Mouse (Mus musculus) heart, embryonic 10.5 days (tissue): ENCODE results near the gene Tmem9. TPM values are rescaled to one million over a fixed set of nuclear protein-coding genes. Genes with fewer than 3 reads are reported as not detected.

Experiments used
- DNase-seq: peaks from one replicate; pipeline ENCODE4 v3.0.0-alpha.2; 2017; ENCODE audit warnings: low spot score
- H3K27ac ChIP-seq: fragments of 300-500 bp; sonication (generic); 2 replicates; pipeline ENCODE4 v1.5.1; 2016; ENCODE audit warnings: mild to moderate bottlenecking
- H3K27me3 ChIP-seq: fragments of 300-500 bp; sonication (generic); 2 replicates; pipeline ENCODE4 v1.6.1; 2016; ENCODE audit warnings: mild to moderate bottlenecking; ENCODE audit not compliant: poor library complexity, insufficient read depth, severe bottlenecking
- H3K36me3 ChIP-seq: fragments of 300-500 bp; sonication (generic); 2 replicates; pipeline ENCODE4 v1.6.1; 2016; ENCODE audit warnings: mild to moderate bottlenecking, moderate library complexity
- H3K4me1 ChIP-seq: fragments of 300-500 bp; sonication (generic); 2 replicates; pipeline ENCODE4 v1.6.1; 2016; ENCODE audit warnings: mild to moderate bottlenecking
- H3K4me3 ChIP-seq: fragments of 300-500 bp; sonication (generic); 2 replicates; pipeline ENCODE4 v1.5.1; 2016; ENCODE audit warnings: mild to moderate bottlenecking, moderate library complexity
- H3K9me3 ChIP-seq: fragments of 300-500 bp; sonication (generic); 2 replicates; pipeline ENCODE4 v1.6.1; 2016; ENCODE audit warnings: mild to moderate bottlenecking, moderate library complexity
- WGBS: fragments of 180-500 bp; shearing (Covaris S2); methylation state at CpG from one replicate; pipeline ENCODE4 v1.1.7; 2016; 5-methylcytosine and 5-hydroxymethylcytosine counted together
- polyA plus RNA-seq: library from polyadenylated mRNA; unstranded; fragments of >200 nt; fragmentation: Nextera tagmentation; extraction: Ambion mirVana; gene quantifications from 2 replicates; pipeline ENCODE4 v1.2.1, GENCODE M21; 2016

Gene Tmem9
- polyA plus RNA-seq, 1 experiment from 2014 or later = 166 TPM

DNA sequence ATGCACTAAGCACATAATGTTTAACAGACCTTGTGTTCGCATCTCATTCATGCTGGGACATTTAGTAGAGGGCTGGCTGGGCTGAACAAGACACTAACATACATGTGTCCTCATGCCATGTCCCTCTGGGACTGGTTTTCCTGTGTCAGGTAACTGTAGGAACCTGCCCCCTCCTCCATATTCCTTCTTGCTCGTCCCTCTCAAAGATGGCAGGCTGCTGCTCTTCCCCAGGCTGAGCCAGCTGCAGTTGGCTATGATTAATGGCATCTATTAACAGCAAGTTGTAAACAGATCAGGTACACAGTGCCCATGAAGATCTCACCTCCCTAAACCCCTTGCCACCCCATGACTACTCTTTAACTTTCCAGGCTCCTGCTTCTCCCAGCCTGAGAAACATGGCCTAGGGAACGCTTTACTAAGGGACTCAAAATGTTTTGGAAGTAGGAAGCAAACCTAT, 1.6 kb upstream of the Tmem9 start, which contains the start of gene Igfn1:
Igfn1 (minus strand) TSS at position 51 of the 457 bp plus-strand sequence.
- Histone ChIP-seq H3K27me3 (peaks cover 13% of the 10 kb centered on the region), H3K4me1 (peaks cover 9% of the 10 kb centered on the region; the same call in 1 of the 2 replicates), H3K27ac (no peak within 1 kb of the TSS), H3K4me3 (peak within 1 kb of the TSS; percentile 61), H3K9me3 (no peaks in the 10 kb centered on the region), H3K36me3 (no peaks in the 10 kb centered on the region)
- WGBS = 82% methylated on average over 3 of the region's 3 CpGs
- DNase-seq = no peak

DNA sequence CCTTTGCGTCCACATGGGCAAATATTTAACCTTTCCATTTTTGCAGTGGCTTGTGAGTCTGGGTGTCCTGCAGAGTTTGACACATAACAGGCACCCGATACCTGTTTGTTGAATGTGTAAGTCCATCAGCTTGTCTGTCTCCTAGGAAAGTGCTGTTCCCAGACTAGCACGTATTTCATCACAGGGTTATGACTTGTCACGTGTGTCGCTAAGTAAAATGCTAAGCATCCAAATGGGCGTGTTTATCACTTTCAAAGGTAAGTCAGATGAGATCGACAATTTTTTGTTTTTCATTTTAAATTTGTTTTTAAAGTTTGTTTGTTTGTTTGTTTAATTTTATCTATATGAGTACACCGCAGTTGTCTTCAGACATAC, 196 bp downstream of the Tmem9 start:
- no peaks in the 10 kb centered on the region for H3K36me3 ChIP-seq
- H3K27ac ChIP-seq = no peak overlapping the region
- H3K4me1 ChIP-seq = peaks cover 16% of the 10 kb centered on the region
- H3K4me3 ChIP-seq = peak overlapping the region; percentile 61
- H3K27me3 ChIP-seq = peaks cover 13% of the 10 kb centered on the region
- 24% methylated on average over 8 of the region's 8 CpGs for WGBS
- H3K9me3 ChIP-seq = no peaks in the 10 kb centered on the region
- DNase-seq = no peak

DNA sequence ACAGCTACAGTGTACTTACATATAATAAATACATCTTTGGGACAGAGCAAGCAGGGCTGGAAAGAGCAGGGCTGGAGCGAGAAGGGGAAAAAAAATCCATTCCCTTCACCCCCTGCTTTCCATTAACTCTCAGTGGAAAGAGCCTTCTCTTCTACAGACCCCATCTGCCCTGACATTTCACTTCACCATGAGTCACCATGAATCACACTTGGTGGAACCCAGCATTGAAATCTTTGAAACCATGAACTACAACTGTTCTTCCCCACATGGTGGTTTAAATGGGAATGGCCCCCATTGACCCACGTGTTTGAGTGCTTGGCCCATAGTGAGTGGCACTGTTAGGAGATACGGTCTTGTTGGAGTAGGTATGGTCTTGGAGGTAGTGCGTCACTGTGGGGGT, 2.3 kb downstream of the Tmem9 start:
- WGBS = 92% methylated on average over 4 of the region's 4 CpGs
- no peaks in the 10 kb centered on the region for H3K9me3 ChIP-seq
- peaks cover 13% of the 10 kb centered on the region for H3K27me3 ChIP-seq
- no peak overlapping the region for H3K27ac ChIP-seq
- no peaks in the 10 kb centered on the region for H3K36me3 ChIP-seq
- no peak overlapping the region for H3K4me3 ChIP-seq
- no peak for DNase-seq
- peaks cover 25% of the 10 kb centered on the region for H3K4me1 ChIP-seq

DNA sequence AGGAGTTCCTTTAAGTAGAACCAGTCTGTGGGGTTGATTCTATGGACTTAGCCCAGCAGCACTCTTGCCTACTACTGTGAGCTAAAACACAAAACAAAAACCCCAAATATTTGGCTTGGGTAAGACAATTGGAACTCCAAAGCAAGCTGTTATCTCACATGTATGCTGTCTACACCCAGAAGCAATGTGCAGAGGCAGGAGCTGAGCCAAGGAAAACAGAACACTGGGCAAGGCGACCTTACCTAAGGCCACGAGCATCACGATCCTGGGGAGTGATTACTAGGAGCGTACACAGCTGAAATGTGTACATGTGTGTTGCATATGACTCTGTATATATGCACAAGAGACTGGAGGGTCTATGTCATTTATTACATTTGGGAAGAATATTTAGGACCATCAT, 5.6 kb downstream of the Tmem9 start:
- Histone ChIP-seq H3K4me3 (no peak overlapping the region), H3K27ac (no peak overlapping the region), H3K4me1 (peaks cover 24% of the 10 kb centered on the region), H3K36me3 (no peaks in the 10 kb centered on the region), H3K27me3 (no peaks in the 10 kb centered on the region), H3K9me3 (no peaks in the 10 kb centered on the region)
- no peak for DNase-seq
- WGBS = 51% methylated on average over 4 of the region's 4 CpGs

- peaks cover 31% of the 10 kb centered on the region for H3K4me1 ChIP-seq
- 35% methylated on average over 2 of the region's 2 CpGs for WGBS
- no peaks in the 10 kb centered on the region for H3K27me3 ChIP-seq
- no peak overlapping the region for H3K4me3 ChIP-seq
- peaks cover 6% of the 10 kb centered on the region; the same call in 1 of the 2 replicates for H3K36me3 ChIP-seq
- H3K27ac ChIP-seq = no peak overlapping the region; the same call in 1 of the 2 replicates
- no peaks in the 10 kb centered on the region for H3K9me3 ChIP-seq
- DNase-seq = no peak
Measured at GRCm38 (mm10) chr1:136014796-136015502, 7.0 kb downstream of the Tmem9 start.

DNA sequence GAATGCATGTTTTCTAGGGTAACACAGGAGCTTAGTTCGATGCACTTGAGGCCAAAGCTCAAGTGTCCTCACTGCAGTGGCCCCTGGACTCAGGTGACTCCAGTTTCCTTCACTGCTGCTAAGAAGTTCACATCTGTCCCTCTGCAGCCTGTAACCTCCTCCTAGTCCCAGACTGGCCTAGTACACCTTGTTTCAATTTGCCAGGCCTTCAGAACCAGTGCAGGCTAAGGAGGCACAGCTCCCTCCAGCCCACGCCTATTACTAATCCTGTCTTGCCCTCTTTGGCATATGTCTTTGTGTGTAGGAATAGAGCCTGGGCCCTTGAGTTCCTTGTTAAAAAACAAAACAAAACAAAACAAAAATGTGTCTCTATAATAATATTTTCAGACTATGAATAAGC, 9.4 kb downstream of the Tmem9 start:
- peak overlapping the region; percentile 78 for H3K4me3 ChIP-seq
- WGBS = 79% methylated on average over 2 of the region's 2 CpGs
- H3K9me3 ChIP-seq = no peaks in the 10 kb centered on the region
- H3K27me3 ChIP-seq = no peaks in the 10 kb centered on the region
- no peak for DNase-seq
- peak overlapping the region; percentile 70 for H3K27ac ChIP-seq
- H3K4me1 ChIP-seq = peaks cover 24% of the 10 kb centered on the region
- peaks cover 28% of the 10 kb centered on the region for H3K36me3 ChIP-seq

- peak; percentile 97 for DNase-seq
- Histone ChIP-seq H3K4me3 (peak overlapping the region; percentile 78), H3K27ac (peak overlapping the region; percentile 95), H3K4me1 (peaks cover 24% of the 10 kb centered on the region), H3K36me3 (peaks cover 34% of the 10 kb centered on the region), H3K27me3 (no peaks in the 10 kb centered on the region), H3K9me3 (no peaks in the 10 kb centered on the region)
- WGBS = under 1% methylated on average over 22 of the region's 22 CpGs
Measured at GRCm38 (mm10) chr1:136017907-136018313, 10.0 kb downstream of the Tmem9 start.

- no peaks in the 10 kb centered on the region for H3K9me3 ChIP-seq
- no peak for DNase-seq
- WGBS = 7% methylated on average over 24 of the region's 24 CpGs
- peaks cover 24% of the 10 kb centered on the region for H3K4me1 ChIP-seq
- peak overlapping the region; percentile 78 for H3K4me3 ChIP-seq
- H3K27me3 ChIP-seq = no peaks in the 10 kb centered on the region
- peaks cover 41% of the 10 kb centered on the region for H3K36me3 ChIP-seq
- H3K27ac ChIP-seq = peak overlapping the region; percentile 95
Measured at GRCm38 (mm10) chr1:136018390-136019189, 10.6 kb downstream of the Tmem9 start.

DNA sequence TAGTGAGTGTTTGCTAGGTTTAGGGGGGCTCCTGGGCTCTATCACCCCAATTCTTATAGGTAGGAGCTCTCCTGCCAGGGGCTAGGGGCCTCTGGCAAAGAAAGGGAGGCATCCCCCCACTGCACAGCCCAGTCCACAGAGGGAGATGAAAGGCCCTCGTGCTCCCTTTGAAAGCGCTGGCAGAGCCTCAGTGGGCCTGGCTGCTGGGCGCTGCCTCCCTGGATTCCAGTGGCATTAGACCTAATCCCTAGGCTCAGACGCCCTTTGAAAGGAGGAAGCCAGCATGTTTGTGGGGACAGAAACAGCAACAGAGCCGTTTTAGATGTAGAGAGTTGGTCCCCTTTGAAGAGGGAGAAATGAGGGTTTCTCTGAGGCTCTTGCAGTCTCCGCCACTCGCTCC, 22.3 kb downstream of the Tmem9 start:
- H3K27ac ChIP-seq = 0 out of 2 replicates have a peak overlapping the region, but pooled peaks have one; percentile 33
- 54% methylated on average over 7 of the region's 7 CpGs for WGBS
- no peak for DNase-seq

GRCm38 (mm10) chr1:136031697-136032096, 23.7 kb downstream of the Tmem9 start:
- Histone ChIP-seq H3K9me3 (no peaks in the 10 kb centered on the region), H3K4me1 (peaks cover 21% of the 10 kb centered on the region), H3K36me3 (peaks cover 89% of the 10 kb centered on the region), H3K27ac (no peak overlapping the region), H3K4me3 (no peak overlapping the region), H3K27me3 (no peaks in the 10 kb centered on the region)
- 79% methylated on average over 7 of the region's 8 CpGs for WGBS
- no peak for DNase-seq

More for the DNA sequence above, 22.3 kb downstream of the Tmem9 start:
- peaks cover 21% of the 10 kb centered on the region for H3K4me1 ChIP-seq
- peaks cover 97% of the 10 kb centered on the region for H3K36me3 ChIP-seq
- H3K27me3 ChIP-seq = no peaks in the 10 kb centered on the region
- H3K4me3 ChIP-seq = no peak overlapping the region
- no peaks in the 10 kb centered on the region for H3K9me3 ChIP-seq

GRCm38 (mm10) chr1:136032961-136033360, 25.0 kb downstream of the Tmem9 start:
- H3K36me3 ChIP-seq = peaks cover 76% of the 10 kb centered on the region
- WGBS = 43% methylated on average over 7 of the region's 7 CpGs

GRCm38 (mm10) chr1:136038746-136039538, 31.0 kb downstream of the Tmem9 start:
- peaks cover 12% of the 10 kb centered on the region for H3K4me1 ChIP-seq
- peaks cover 54% of the 10 kb centered on the region for H3K27me3 ChIP-seq
- DNase-seq = no peak
- no peaks in the 10 kb centered on the region for H3K9me3 ChIP-seq
- H3K27ac ChIP-seq = no peak overlapping the region
- no peak overlapping the region for H3K4me3 ChIP-seq
- WGBS = 70% methylated on average over 5 of the region's 5 CpGs
- H3K36me3 ChIP-seq = peaks cover 20% of the 10 kb centered on the region

More at GRCm38 (mm10) chr1:136032961-136033360, 25.0 kb downstream of the Tmem9 start:
- H3K27ac ChIP-seq = no peak overlapping the region
- H3K4me3 ChIP-seq = no peak overlapping the region
- no peak for DNase-seq
- H3K4me1 ChIP-seq = peaks cover 21% of the 10 kb centered on the region
- H3K9me3 ChIP-seq = no peaks in the 10 kb centered on the region
- H3K27me3 ChIP-seq = no peaks in the 10 kb centered on the region
